ENCODE assay signal across 29 mouse cellular contexts in the genomic region with DNA sequence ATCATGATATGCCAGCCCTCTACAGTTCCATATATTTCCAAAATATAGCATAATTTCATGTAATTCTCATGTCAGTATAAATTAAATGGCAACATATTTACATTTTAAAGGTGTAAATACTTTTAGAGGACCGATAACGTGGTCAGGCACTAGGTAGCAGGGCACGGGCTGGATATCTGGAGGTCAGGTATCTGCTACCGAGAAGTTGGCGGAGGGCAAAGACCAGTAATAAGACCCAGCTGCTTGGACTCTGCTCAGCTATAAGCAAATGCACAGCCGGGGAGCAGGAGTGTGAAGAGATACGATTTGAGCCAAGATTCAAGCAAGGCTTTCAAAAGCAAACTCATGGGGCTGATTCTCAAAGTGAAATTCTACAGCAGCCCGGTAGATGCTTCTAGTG. TPM values are rescaled to one million over a fixed set of nuclear protein-coding genes. Genes with fewer than 3 reads are reported as not detected.
DNase-seq lines count a peak whose midpoint lies in the region; ATAC-seq and TF ChIP-seq lines count a peak whose summit lies in the region.
"Had no signal": no experiment of that assay in that cellular context is flagged by ENCODE, and none has a peak within 500 bp of the region (broad histone marks: within the 10 kb centered on the region; RNA-seq: fewer than 3 reads in every experiment).

No protein-coding gene starts in this region.

- no peak for ATAC-seq in embryonic facial prominence, embryonic 11.5 days (replicated peaks; ENCODE audit: insufficient number of reproducible peaks, low FRiP score, low TSS enrichment, low read depth)
- ATAC-seq in liver, embryonic 12.5 days = no peak
- ATAC-seq in stomach, embryonic 15.5 days (ENCODE audit: insufficient read depth, low FRiP score, low read depth) = no peak
- ATAC-seq: forebrain, embryonic 16.5 days; hindbrain, embryonic 16.5 days; lung, postnatal 0 days; midbrain, embryonic 16.5 days had no signal

- no peak for TF ChIP-seq RAD21 in MEL (IDR thresholded peaks at IDR 0.05; ENCODE audit: low read depth, low read length)

- H3K27ac ChIP-seq in embryonic facial prominence, embryonic 11.5 days (replicated peaks; ENCODE audit: low read depth, low read length) = no peak overlapping the region
- no peak overlapping the region for H3K27ac ChIP-seq in embryonic facial prominence, embryonic 10.5 days (replicated peaks)
- peak overlapping the region; percentile 45 for H3K27ac ChIP-seq in MEL (ENCODE audit: control insufficient read depth, low read depth, low read length)
- peak overlapping the region; percentile 66 for H3K27ac ChIP-seq in liver, embryonic 12.5 days
- no peak overlapping the region for H3K27ac ChIP-seq in stomach, embryonic 15.5 days
- no peak overlapping the region for H3K27ac ChIP-seq in left cerebral cortex, adult 2 months
- H3K27ac ChIP-seq: embryonic facial prominence, embryonic 13.5 days; hindbrain, embryonic 10.5 days; macrophage; midbrain, embryonic 10.5 days; neural tube, embryonic 13.5 days had no signal

- no peak overlapping the region for H3K4me2 ChIP-seq in embryonic facial prominence, embryonic 11.5 days (ENCODE audit: low read depth, low read length)
- H3K4me2 ChIP-seq in liver, embryonic 12.5 days = peak overlapping the region; percentile 17; the same call in 1 of the 2 replicates
- H3K4me2 ChIP-seq in stomach, embryonic 15.5 days = peak overlapping the region; percentile 10; the same call in 1 of the 2 replicates
- H3K4me2 ChIP-seq: embryonic facial prominence, embryonic 13.5 days; neural tube, embryonic 13.5 days had no signal

- no peak for TF ChIP-seq POLR2A in MEL (IDR thresholded peaks at IDR 0.05; ENCODE audit: control insufficient read depth in 1 of 2, insufficient read depth in 1 of 2, low read depth in 1 of 2, low read length in 2 of 2, poor library complexity in 1 of 2)

- intact Hi-C loops in left cerebral cortex, adult 2 months (cut with DNase I) = no loop called here

- H3K27me3 ChIP-seq in embryonic facial prominence, embryonic 11.5 days (ENCODE audit: control insufficient read depth, insufficient read depth, low read length) = no peaks in the 10 kb centered on the region
- no peaks in the 10 kb centered on the region; the same call in 1 of the 2 replicates for H3K27me3 ChIP-seq in embryonic facial prominence, embryonic 10.5 days (replicated peaks; ENCODE audit: low read depth, poor library complexity, severe bottlenecking)
- H3K27me3 ChIP-seq in MEL (ENCODE audit: control insufficient read depth in 1 of 2, insufficient read depth in 2 of 2, low read length in 2 of 2) = no peaks in the 10 kb centered on the region
- H3K27me3 ChIP-seq in liver, embryonic 12.5 days (replicated peaks) = no peaks in the 10 kb centered on the region
- no peaks in the 10 kb centered on the region for H3K27me3 ChIP-seq in stomach, embryonic 15.5 days (replicated peaks)
- H3K27me3 ChIP-seq: CH12.LX; embryonic facial prominence, embryonic 13.5 days; neural tube, embryonic 13.5 days had no signal

- 63% methylated on average over 8 of the region's 8 CpGs for WGBS in embryonic facial prominence, embryonic 11.5 days
- WGBS in embryonic facial prominence, embryonic 10.5 days = 66% methylated on average over 8 of the region's 8 CpGs
- 82% methylated on average over 8 of the region's 8 CpGs for WGBS in liver, embryonic 12.5 days (ENCODE audit: insufficient replicate concordance)
- 55% methylated on average over 8 of the region's 8 CpGs for WGBS in stomach, embryonic 15.5 days

- H3K4me3 ChIP-seq in embryonic facial prominence, embryonic 11.5 days (ENCODE audit: low read depth, low read length) = no peak overlapping the region
- no peak overlapping the region for H3K4me3 ChIP-seq in embryonic facial prominence, embryonic 10.5 days
- no peak overlapping the region for H3K4me3 ChIP-seq in MEL (ENCODE audit: control insufficient read depth in 1 of 2, insufficient read depth in 1 of 2, low read depth in 2 of 2, low read length in 2 of 2)
- no peak overlapping the region for H3K4me3 ChIP-seq in liver, embryonic 12.5 days
- H3K4me3 ChIP-seq in stomach, embryonic 15.5 days (replicated peaks) = no peak overlapping the region
- no peak overlapping the region for H3K4me3 ChIP-seq in left cerebral cortex, adult 2 months
- H3K4me3 ChIP-seq: embryonic facial prominence, embryonic 13.5 days; erythroblast, embryonic 14.5 days; hindbrain, embryonic 10.5 days; midbrain, embryonic 10.5 days; myocyte; neural tube, embryonic 13.5 days had no signal

- no peak for TF ChIP-seq CTCF in MEL (IDR thresholded peaks at IDR 0.05 in 2 of 3, conservative IDR thresholded peaks at IDR 0.05 in 1 of 3; ENCODE audit: control insufficient read depth in 1 of 3, insufficient read depth in 1 of 3, low read depth in 2 of 3, low read length in 3 of 3, poor library complexity in 1 of 3, severe bottlenecking in 1 of 3)
- no peak for TF ChIP-seq CTCF in left cerebral cortex, adult 2 months (IDR thresholded peaks at IDR 0.05)

- H3K9me3 ChIP-seq in embryonic facial prominence, embryonic 11.5 days (replicated peaks; ENCODE audit: control insufficient read depth, low read length) = no peaks in the 10 kb centered on the region
- no peaks in the 10 kb centered on the region for H3K9me3 ChIP-seq in embryonic facial prominence, embryonic 10.5 days
- no peaks in the 10 kb centered on the region for H3K9me3 ChIP-seq in MEL (replicated peaks; ENCODE audit: insufficient read depth, low read length)
- no peaks in the 10 kb centered on the region for H3K9me3 ChIP-seq in liver, embryonic 12.5 days (replicated peaks)
- H3K9me3 ChIP-seq in stomach, embryonic 15.5 days = no peaks in the 10 kb centered on the region
- H3K9me3 ChIP-seq: embryonic facial prominence, embryonic 13.5 days; hindbrain, embryonic 10.5 days; midbrain, embryonic 10.5 days; neural tube, embryonic 13.5 days had no signal

- peaks cover 68% of the 10 kb centered on the region for H3K79me2 ChIP-seq in MEL (ENCODE audit: control insufficient read depth, insufficient read depth, low read length, poor library complexity)

- no peaks in the 10 kb centered on the region for H3K4me1 ChIP-seq in embryonic facial prominence, embryonic 11.5 days (ENCODE audit: control insufficient read depth, insufficient read depth, low read length)
- peaks cover 11% of the 10 kb centered on the region for H3K4me1 ChIP-seq in embryonic facial prominence, embryonic 10.5 days
- H3K4me1 ChIP-seq in MEL (ENCODE audit: control insufficient read depth in 1 of 2, insufficient read depth in 2 of 2, low read length in 2 of 2) = peaks cover 55 to 74% of the 10 kb centered on the region in 2 experiments
- H3K4me1 ChIP-seq in liver, embryonic 12.5 days = peaks cover 93% of the 10 kb centered on the region
- 0 out of 2 replicates have a peak, but pooled peaks cover 3% of the 10 kb centered on the region for H3K4me1 ChIP-seq in stomach, embryonic 15.5 days

- peak; percentile 34 for DNase-seq in embryonic facial prominence, embryonic 11.5 days (ENCODE audit: low spot score)
- DNase-seq in embryonic facial prominence, embryonic 10.5 days (ENCODE audit: low spot score) = no peak
- no peak for DNase-seq in MEL (ENCODE audit: low read depth, low spot score)
- DNase-seq in heart, adult 11 months = no peak
- no peak for DNase-seq in left cerebral cortex, adult 2 months (ENCODE audit: extremely low spot score in 1 of 2, low spot score in 2 of 2)
- no peak for DNase-seq in right cerebral cortex, adult 2 months (ENCODE audit: low spot score in 2 of 2)
- DNase-seq: adrenal gland, postnatal 14 days; cerebellum, adult 11 months; cerebellum, adult 9-10 months; cerebellum, postnatal 36 days; heart, postnatal 14 days; kidney, adult 9 months; kidney, postnatal 14 days; lung, adult 18-20 months; thymus, postnatal 14 days had no signal

- TF ChIP-seq EP300 in MEL (IDR thresholded peaks at IDR 0.05; ENCODE audit: low read depth in 1 of 2, low read length in 2 of 2) = no peak

- H3K36me3 ChIP-seq in embryonic facial prominence, embryonic 11.5 days (replicated peaks; ENCODE audit: control insufficient read depth, insufficient read depth, low read depth, low read length) = no peaks in the 10 kb centered on the region
- no peaks in the 10 kb centered on the region for H3K36me3 ChIP-seq in embryonic facial prominence, embryonic 10.5 days (replicated peaks)
- H3K36me3 ChIP-seq in MEL (ENCODE audit: control insufficient read depth in 1 of 2, insufficient read depth in 2 of 2, low read length in 2 of 2) = peaks cover 13 to 84% of the 10 kb centered on the region in 2 experiments
- H3K36me3 ChIP-seq in liver, embryonic 12.5 days = peaks cover 33% of the 10 kb centered on the region
- H3K36me3 ChIP-seq in stomach, embryonic 15.5 days = no peaks in the 10 kb centered on the region
- H3K36me3 ChIP-seq: embryonic facial prominence, embryonic 13.5 days; hindbrain, embryonic 10.5 days; midbrain, embryonic 10.5 days; neural tube, embryonic 13.5 days had no signal

- H3K9ac ChIP-seq in embryonic facial prominence, embryonic 11.5 days (replicated peaks; ENCODE audit: low read length) = no peak overlapping the region
- H3K9ac ChIP-seq in MEL (ENCODE audit: control insufficient read depth, low read depth, low read length, poor library complexity, severe bottlenecking) = no peak overlapping the region; the same call in 1 of the 2 replicates
- 0 out of 2 replicates have a peak overlapping the region, but pooled peaks have one; percentile 25 for H3K9ac ChIP-seq in liver, embryonic 12.5 days
- no peak overlapping the region for H3K9ac ChIP-seq in stomach, embryonic 15.5 days
- H3K9ac ChIP-seq: embryonic facial prominence, embryonic 13.5 days; neural tube, embryonic 13.5 days had no signal

RNA-seq across cellular contexts. Expression of gene Dapp1, which starts 7.0 kb away (rescaled TPM):
- polyA plus RNA-seq in embryonic facial prominence, embryonic 11.5 days (2014; fragmentation: Nextera tagmentation; extraction: Ambion mirVana) = 4.2 and 4.6 TPM in 2 replicates
- 2.1 and 2.3 TPM in 2 replicates for polyA plus RNA-seq in embryonic facial prominence, embryonic 10.5 days (2016; fragmentation: Nextera tagmentation; extraction: Ambion mirVana)
- 45.7 and 59.0 TPM in 2 replicates for total RNA-seq in MEL (2012; rRNA removed)
- 10 to 100 TPM; 67.3 to 91.5 TPM for polyA plus RNA-seq in MEL (2012; ENCODE audit: insufficient read depth in 1 of 2, insufficient read length in 2 of 2, low read depth in 1 of 2, low replicate concordance in 2 of 2, missing spikeins in 1 of 2)
- polyA plus RNA-seq in liver, embryonic 12.5 days (2016; fragmentation: Nextera tagmentation; extraction: Ambion mirVana) = 22.0 and 22.7 TPM in 2 replicates
- polyA plus RNA-seq in stomach, embryonic 15.5 days (2015; fragmentation: Nextera tagmentation; extraction: Ambion mirVana) = 14.5 and 17.0 TPM in 2 replicates
- total RNA-seq in left cerebral cortex, adult 2 months (2021) = 1 to 10 TPM; 2.6 to 3.4 TPM

RNA-seq across cellular contexts. Expression of gene Lamtor3, which starts 56.0 kb away (rescaled TPM):
- 114 and 117 TPM in 2 replicates for polyA plus RNA-seq in embryonic facial prominence, embryonic 11.5 days (2014; fragmentation: Nextera tagmentation; extraction: Ambion mirVana)
- polyA plus RNA-seq in embryonic facial prominence, embryonic 10.5 days (2016; fragmentation: Nextera tagmentation; extraction: Ambion mirVana) = 86.7 and 88.8 TPM in 2 replicates
- 73.3 and 77.5 TPM in 2 replicates for total RNA-seq in MEL (2012; rRNA removed)
- polyA plus RNA-seq in MEL (2012; ENCODE audit: insufficient read depth in 1 of 2, insufficient read length in 2 of 2, low read depth in 1 of 2, low replicate concordance in 2 of 2, missing spikeins in 1 of 2) = 10 to 100 TPM in 1 of 2 experiments, not detected in 1; 88.3 TPM
- 72.6 and 77.5 TPM in 2 replicates for polyA plus RNA-seq in liver, embryonic 12.5 days (2016; fragmentation: Nextera tagmentation; extraction: Ambion mirVana)
- 107 and 111 TPM in 2 replicates for polyA plus RNA-seq in stomach, embryonic 15.5 days (2015; fragmentation: Nextera tagmentation; extraction: Ambion mirVana)
- total RNA-seq in left cerebral cortex, adult 2 months (2021) = 10 to 100 TPM; 68.4 to 73.2 TPM

Comparison
In these comparisons a context has a peak if more than half of its experiments do, and no peak if none do; other contexts are left out.
1. H3K27ac ChIP-seq: peak in MEL (single experiment) and liver, embryonic 12.5 days (single experiment); none in embryonic facial prominence, embryonic 11.5 days (single experiment), embryonic facial prominence, embryonic 10.5 days (single experiment), stomach, embryonic 15.5 days (single experiment) and left cerebral cortex, adult 2 months (single experiment).